Mouse (Mus musculus) embryo, embryonic 11 days (tissue): ENCODE measurements around the gene Serpinb13.
"Not testable (repeated sequence)": the region's sequence is repeated elsewhere in the genome, so short reads cannot be mapped to it uniquely, and the experiment has no call there.

Experiments
- DNase-seq: peaks from one replicate; pipeline ENCODE4 v3.0.0-alpha.2; 2015

The Serpinb13 gene

GRCm38 (mm10) chr1:106980684-106981083, at the start of gene Serpinb13:
Serpinb13 (plus strand) TSS chr1:106980984.
- DNase-seq = no peak

- no peak for DNase-seq
Measured at GRCm38 (mm10) chr1:106931954-106932353, 48.8 kb upstream of the Serpinb13 start.

- DNase-seq = no peak
Measured at GRCm38 (mm10) chr1:106933658-106934057, 47.1 kb upstream of the Serpinb13 start.

GRCm38 (mm10) chr1:106934265-106934664, 46.5 kb upstream of the Serpinb13 start, which contains the start of gene Serpinb12:
Serpinb12 (plus strand) TSS chr1:106934449.
- no peak for DNase-seq

GRCm38 (mm10) chr1:106947217-106947616, 33.6 kb upstream of the Serpinb13 start:
- DNase-seq = no peak

- DNase-seq = no peak
Measured at GRCm38 (mm10) chr1:106959981-106960380, 20.8 kb upstream of the Serpinb13 start.

GRCm38 (mm10) chr1:106961023-106961422, 19.8 kb upstream of the Serpinb13 start:
- DNase-seq = no peak

GRCm38 (mm10) chr1:106983092-106983491, 2.3 kb downstream of the Serpinb13 start:
- no peak for DNase-seq

GRCm38 (mm10) chr1:106983865-106984264, 3.1 kb downstream of the Serpinb13 start:
- DNase-seq = no peak

- peak; percentile 5 for DNase-seq
Measured at GRCm38 (mm10) chr1:107000424-107000823, 19.6 kb downstream of the Serpinb13 start.

GRCm38 (mm10) chr1:107001754-107002153, 21.0 kb downstream of the Serpinb13 start:
- no peak for DNase-seq

GRCm38 (mm10) chr1:107006316-107006715, 25.5 kb downstream of the Serpinb13 start:
- peak; percentile 2 for DNase-seq

GRCm38 (mm10) chr1:107014530-107014929, 33.7 kb downstream of the Serpinb13 start:
- DNase-seq = peak; percentile 40

GRCm38 (mm10) chr1:107015210-107015609, 34.4 kb downstream of the Serpinb13 start:
- DNase-seq = no peak

- no peak for DNase-seq
Measured at GRCm38 (mm10) chr1:107025886-107026285, 45.1 kb downstream of the Serpinb13 start.

GRCm38 (mm10) chr1:107034236-107034635, 53.5 kb downstream of the Serpinb13 start:
- not testable (repeated sequence) for DNase-seq
